Mouse (Mus musculus) heart, postnatal 0 days (tissue): Measurements from ENCODE around the gene Commd1. TPM values are rescaled to one million over a fixed set of nuclear protein-coding genes. Genes with fewer than 3 reads are reported as not detected.

Source experiments
- ATAC-seq: fragments of 200-750 bp; cut with Nextera tagmentation; 2 replicates; pipeline ENCODE4 v1.8.0; 2017; ENCODE audit warnings: low read depth, moderate number of reproducible peaks, moderate library complexity; ENCODE audit not compliant: insufficient read depth
- DNase-seq: peaks from one replicate; pipeline ENCODE4 v3.0.0-alpha.2; 2016; ENCODE audit warnings: low spot score
- H3K27ac ChIP-seq: fragments of 300-500 bp; sonication (generic); 2 replicates; pipeline ENCODE4 v1.5.1; 2014; ENCODE audit warnings: low read depth, mild to moderate bottlenecking
- H3K27me3 ChIP-seq: fragments of 300-500 bp; sonication (generic); 2 replicates; pipeline ENCODE4 v1.6.1; 2014; ENCODE audit warnings: low read length, mixed read lengths; ENCODE audit not compliant: control insufficient read depth, insufficient read depth
- H3K36me3 ChIP-seq: fragments of 300-500 bp; sonication (generic); replicated peaks from 2 replicates; pipeline ENCODE4 v1.6.1; 2014; ENCODE audit warnings: low read length, mixed read lengths; ENCODE audit not compliant: control insufficient read depth, insufficient read depth
- H3K4me1 ChIP-seq: fragments of 300-500 bp; sonication (generic); 2 replicates; pipeline ENCODE4 v1.6.1; 2014; ENCODE audit warnings: antibody characterized with exemption; ENCODE audit not compliant: control insufficient read depth, insufficient read depth
- H3K4me2 ChIP-seq: fragments of 300-500 bp; sonication (generic); 2 replicates; pipeline ENCODE4 v1.6.1; 2014; ENCODE audit warnings: low read depth, mild to moderate bottlenecking, low read length, moderate library complexity
- H3K4me3 ChIP-seq: fragments of 300-500 bp; sonication (generic); 2 replicates; pipeline ENCODE4 v1.5.1; 2014; ENCODE audit warnings: low read depth, low read length
- H3K9ac ChIP-seq: fragments of 300-500 bp; sonication (generic); replicated peaks from 2 replicates; pipeline ENCODE4 v1.6.1; 2014; ENCODE audit warnings: low read depth, low read length, mixed read lengths
- H3K9me3 ChIP-seq: fragments of 300-500 bp; sonication (generic); replicated peaks from 2 replicates; pipeline ENCODE4 v1.6.1; 2016; ENCODE audit warnings: low read length; ENCODE audit not compliant: control insufficient read depth
- CTCF ChIP-seq: IDR thresholded peaks from 2 replicates; pipeline ENCODE4 v1.5.1; 2016; ENCODE audit warnings: antibody characterized with exemption, control low read depth, low read depth
- EP300 ChIP-seq: IDR thresholded peaks from 2 replicates; pipeline ENCODE4 v1.6.1; 2016; ENCODE audit warnings: antibody characterized with exemption, low read depth
- WGBS: fragments of 180-500 bp; shearing (Covaris S2); extraction: QIAGEN DNeasy Blood & Tissue Kit; methylation state at CpG from one replicate; pipeline ENCODE4 v1.1.7; 2014; 5-methylcytosine and 5-hydroxymethylcytosine counted together
- polyA plus RNA-seq: library from polyadenylated mRNA; unstranded; fragments of >200 nt; fragmentation: Nextera tagmentation; extraction: Ambion mirVana; gene quantifications from 2 replicates; pipeline ENCODE4 v1.2.1, GENCODE M21; 2015
- total RNA-seq: library from RNA; depleted of rRNA; stranded (reverse); fragments of >200 nt; gene quantifications from 2 replicates; pipeline ENCODE4 v1.2.3, GENCODE M21; 2014; ENCODE audit warnings: low replicate concordance

Commd1 gene
- total and polyA plus RNA-seq, 2 experiments from 2014 or later = 43.5 to 376 TPM

- Histone ChIP-seq H3K4me2 (peak overlapping the region; percentile 99), H3K4me3 (peak overlapping the region; percentile 76), H3K4me1 (peaks cover 16% of the 10 kb centered on the region), H3K9me3 (no peaks in the 10 kb centered on the region), H3K27ac (peak overlapping the region; percentile 88), H3K36me3 (no peaks in the 10 kb centered on the region), H3K27me3 (no peaks in the 10 kb centered on the region), H3K9ac (peak overlapping the region; percentile 70)
- DNase-seq (no peak), ATAC-seq (peak; percentile 17; the same call in 1 of the 2 replicates)
- 8% methylated on average over 50 of the region's 50 CpGs for WGBS
- TF ChIP-seq EP300 (no peak), CTCF (no peak)
These were observed 123.5 kb downstream of the Commd1 start for GRCm38 (mm10) chr11:22858441-22859300.

DNA sequence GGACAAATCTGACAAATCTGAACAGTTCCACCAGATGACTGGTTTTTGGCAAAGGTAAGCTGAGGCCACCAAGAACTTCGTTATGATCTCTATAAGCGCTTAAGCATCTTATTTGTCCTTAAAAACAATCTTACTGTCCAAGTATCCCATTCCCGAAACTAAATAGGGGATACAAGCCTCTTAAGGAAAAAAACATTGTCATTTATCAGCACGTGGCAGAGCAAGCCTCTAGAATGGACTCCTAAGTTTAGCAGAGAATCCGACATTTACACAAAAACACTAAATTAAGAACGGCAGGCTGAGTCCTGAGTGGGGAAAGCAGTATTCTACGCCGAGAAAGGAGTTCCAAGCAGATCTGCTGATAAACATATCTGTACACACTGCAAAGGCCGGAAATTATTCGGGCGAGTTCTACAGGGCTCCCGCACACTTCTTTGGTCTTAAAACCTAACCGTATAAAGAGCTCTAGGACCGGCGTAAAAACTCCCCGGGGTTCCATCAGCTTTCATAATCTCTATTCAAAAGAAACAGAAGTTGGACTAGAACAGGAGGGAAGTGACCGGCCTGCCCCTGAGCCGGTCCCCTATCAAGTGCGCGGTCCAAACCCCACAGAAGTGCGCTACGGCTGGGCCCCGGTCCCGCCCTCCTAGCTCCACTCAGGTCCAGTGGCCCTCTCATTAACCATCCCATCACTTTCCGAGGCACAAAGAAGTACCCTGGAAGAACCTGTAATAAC is 124.3 kb downstream of the Commd1 start:
- Histone ChIP-seq H3K36me3 (no peaks in the 10 kb centered on the region), H3K27ac (peak overlapping the region; percentile 88; the same call in 1 of the 2 replicates), H3K9ac (peak overlapping the region; percentile 70), H3K9me3 (no peaks in the 10 kb centered on the region), H3K4me1 (peaks cover 16% of the 10 kb centered on the region), H3K4me3 (peak overlapping the region; percentile 76), H3K27me3 (no peaks in the 10 kb centered on the region), H3K4me2 (peak overlapping the region; percentile 99)
- no peak for DNase-seq
- WGBS = 46% methylated on average over 25 of the region's 25 CpGs
- no peak for ATAC-seq
- TF ChIP-seq EP300 (no peak), CTCF (no peak)

DNA sequence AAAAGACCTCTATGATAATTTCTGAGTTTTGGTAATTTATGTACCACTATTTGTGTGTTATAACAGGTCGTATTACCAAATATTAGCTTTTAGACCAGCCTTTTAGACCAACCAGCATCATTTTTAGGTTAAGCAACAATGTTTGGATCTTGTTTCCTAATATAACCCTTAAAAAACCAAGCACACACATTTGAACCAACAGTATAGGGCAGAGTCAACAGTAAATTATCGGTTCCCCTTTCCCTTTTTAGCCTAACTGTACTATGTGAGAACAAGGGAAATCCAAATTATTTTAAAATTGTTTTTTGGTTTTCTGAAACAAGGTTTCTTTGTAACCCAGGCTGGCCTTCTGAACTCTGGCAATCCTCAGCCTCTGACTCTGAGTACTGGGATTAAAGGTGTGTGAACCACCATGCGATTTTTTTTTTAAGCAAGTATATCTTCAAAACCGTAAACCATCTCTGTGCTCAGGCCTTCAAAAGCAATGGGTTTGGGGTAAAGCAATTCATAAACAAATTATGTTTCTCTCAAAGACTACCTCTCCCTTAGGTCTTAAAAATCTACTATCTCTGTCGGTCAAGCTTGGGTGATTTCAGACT is 125.0 kb downstream of the Commd1 start:
- no peaks in the 10 kb centered on the region for H3K27me3 ChIP-seq
- peak overlapping the region; percentile 76; the same call in 1 of the 2 replicates for H3K4me3 ChIP-seq
- H3K4me1 ChIP-seq = peaks cover 16% of the 10 kb centered on the region
- no peak for TF ChIP-seq EP300
- no peak for TF ChIP-seq CTCF
- no peak overlapping the region for H3K27ac ChIP-seq
- DNase-seq = no peak
- no peaks in the 10 kb centered on the region for H3K9me3 ChIP-seq
- H3K4me2 ChIP-seq = peak overlapping the region; percentile 99
- no peak for ATAC-seq
- no peak overlapping the region for H3K9ac ChIP-seq
- 79% methylated on average over 5 of the region's 5 CpGs for WGBS
- H3K36me3 ChIP-seq = no peaks in the 10 kb centered on the region

GRCm38 (mm10) chr11:22856371-22856965 is 125.7 kb downstream of the Commd1 start:
- Histone ChIP-seq H3K9ac (no peak overlapping the region), H3K9me3 (no peaks in the 10 kb centered on the region), H3K4me2 (peak overlapping the region; percentile 28; the same call in 1 of the 2 replicates), H3K4me3 (no peak overlapping the region), H3K27me3 (no peaks in the 10 kb centered on the region), H3K4me1 (peaks cover 16% of the 10 kb centered on the region), H3K27ac (no peak overlapping the region), H3K36me3 (no peaks in the 10 kb centered on the region)
- no peak for TF ChIP-seq EP300
- no peak for TF ChIP-seq CTCF
- DNase-seq (no peak), ATAC-seq (no peak)
- WGBS = 91% methylated on average over 3 of the region's 3 CpGs

- 76% methylated on average over 4 of the region's 4 CpGs for WGBS
- DNase-seq (no peak), ATAC-seq (no peak)
- TF ChIP-seq EP300 (no peak), CTCF (no peak)
- no peaks in the 10 kb centered on the region for H3K36me3 ChIP-seq
- no peaks in the 10 kb centered on the region for H3K9me3 ChIP-seq
- no peaks in the 10 kb centered on the region for H3K27me3 ChIP-seq
- no peak overlapping the region for H3K9ac ChIP-seq
- H3K4me1 ChIP-seq = peaks cover 23% of the 10 kb centered on the region
- H3K4me3 ChIP-seq = no peak overlapping the region
- H3K27ac ChIP-seq = no peak overlapping the region
- no peak overlapping the region for H3K4me2 ChIP-seq
These were observed 127.6 kb downstream of the Commd1 start for GRCm38 (mm10) chr11:22854571-22854970.
